Mouse (Mus musculus): ENCODE results near the gene Uts2r.

DNA sequence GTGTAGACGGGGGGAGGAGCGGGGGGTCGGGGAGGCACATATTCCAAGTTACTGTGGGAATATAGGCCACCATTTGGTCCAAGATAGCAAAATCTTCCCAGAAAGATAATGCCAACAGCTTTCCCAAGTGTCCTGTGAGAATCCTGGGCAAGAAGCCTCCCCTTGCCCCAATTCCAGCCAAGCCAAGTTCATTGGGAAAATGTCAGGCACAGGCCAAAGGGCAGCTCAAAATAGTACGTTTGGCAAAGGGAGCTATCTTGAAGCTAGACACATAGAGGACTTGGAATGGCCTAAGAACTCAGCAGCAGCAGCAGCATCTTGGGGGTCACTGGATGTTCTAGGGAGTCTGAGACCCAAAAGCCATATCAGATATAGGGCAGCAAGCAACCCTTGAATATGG is 3.7 kb downstream of the Uts2r start:
- no peak for TF ChIP-seq GATA1 (IDR thresholded peaks at IDR 0.05; ENCODE audit: low read length)
- TF ChIP-seq TAL1 (IDR thresholded peaks at IDR 0.05; ENCODE audit: low read length) = no peak

All from erythroblast, embryonic 14.5 days (primary cell).